18 mouse cellular contexts compared by ENCODE assay signal in the genomic region with DNA sequence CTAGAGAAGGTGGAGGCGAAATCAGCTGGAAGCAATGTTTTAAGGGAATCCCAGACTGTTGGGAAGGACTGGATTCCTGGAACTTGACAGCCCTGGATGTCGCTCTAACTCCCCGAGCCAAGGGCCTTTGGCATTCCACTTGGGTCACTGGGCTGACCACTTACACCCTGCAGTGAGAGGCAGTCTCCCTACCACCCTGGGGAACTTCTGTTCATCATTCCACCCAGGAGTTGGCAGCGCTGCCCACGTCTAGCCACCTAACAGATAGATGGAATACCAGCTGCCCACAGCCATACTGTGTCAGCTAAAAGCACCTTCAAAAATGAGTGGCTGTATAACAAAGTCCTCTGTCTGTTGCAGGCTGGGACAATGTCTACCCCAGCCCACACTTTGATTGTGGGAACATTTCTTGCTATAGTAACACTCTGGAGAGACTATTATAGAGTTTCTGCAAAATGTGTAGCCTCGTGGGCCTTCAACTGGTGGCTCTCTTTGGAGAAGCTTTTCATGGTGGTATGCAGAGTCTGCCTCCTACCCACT. TPM values are rescaled to one million over a fixed set of nuclear protein-coding genes. Genes with fewer than 3 reads are reported as not detected.
DNase-seq lines count a peak whose midpoint lies in the region; ATAC-seq and TF ChIP-seq lines count a peak whose summit lies in the region.
"Had no signal": no experiment of that assay in that cellular context is flagged by ENCODE, and none has a peak within 500 bp of the region (broad histone marks: within the 10 kb centered on the region; RNA-seq: fewer than 3 reads in every experiment).

No protein-coding gene starts in this region.

- no peaks in the 10 kb centered on the region for H3K27me3 ChIP-seq in lung, postnatal 0 days (replicated peaks; ENCODE audit: insufficient read depth, low read length)
- H3K27me3 ChIP-seq: CH12.LX; heart, embryonic 13.5 days; Patski; stomach, embryonic 15.5 days had no signal

- WGBS in lung, postnatal 0 days = 56% methylated on average over 6 of the region's 6 CpGs
- 61% methylated on average over 6 of the region's 6 CpGs for WGBS in lung, adult 2 months

- H3K9me3 ChIP-seq in lung, postnatal 0 days (ENCODE audit: low read length) = no peaks in the 10 kb centered on the region
- H3K9me3 ChIP-seq: heart, embryonic 13.5 days; stomach, embryonic 15.5 days had no signal

- no peak overlapping the region for H3K27ac ChIP-seq in gastrocnemius, adult 2 months
- no peak overlapping the region for H3K27ac ChIP-seq in lung, postnatal 0 days (ENCODE audit: low read length)
- H3K27ac ChIP-seq: heart, embryonic 13.5 days; macrophage; stomach, embryonic 15.5 days had no signal

- no peak for TF ChIP-seq POLR2A in lung, adult 2 months (IDR thresholded peaks at IDR 0.05; ENCODE audit: borderline replicate concordance, extremely low read depth, low read depth, low read length)

- 0 out of 2 replicates have a peak, but pooled peaks have one; percentile 31 for TF ChIP-seq EP300 in lung, postnatal 0 days (IDR thresholded peaks at IDR 0.05)

- no peak for TF ChIP-seq CTCF in gastrocnemius, adult 2 months (IDR thresholded peaks at IDR 0.05)
- TF ChIP-seq CTCF in lung, postnatal 0 days (IDR thresholded peaks at IDR 0.05) = peak; percentile 39
- TF ChIP-seq CTCF in lung, adult 2 months (IDR thresholded peaks at IDR 0.05; ENCODE audit: insufficient read depth, low read length) = no peak

- no peaks in the 10 kb centered on the region for H3K36me3 ChIP-seq in lung, postnatal 0 days (ENCODE audit: insufficient read depth, low read length)
- H3K36me3 ChIP-seq: heart, embryonic 13.5 days; stomach, embryonic 15.5 days had no signal

- H3K4me3 ChIP-seq in gastrocnemius, adult 2 months = no peak overlapping the region
- H3K4me3 ChIP-seq in lung, postnatal 0 days (ENCODE audit: low read depth, low read length) = no peak overlapping the region
- no peak overlapping the region for H3K4me3 ChIP-seq in lung, adult 2 months (replicated peaks; ENCODE audit: extremely low read depth, low read depth, low read length)
- H3K4me3 ChIP-seq: heart, embryonic 13.5 days; myocyte; stomach, embryonic 15.5 days had no signal

- DNase-seq in gastrocnemius, adult 2 months = peak; percentile 44
- DNase-seq in gastrocnemius, postnatal 36 days = no peak
- peak; percentile 48 for DNase-seq in lung, postnatal 0 days (ENCODE audit: low spot score)
- DNase-seq in lung, adult 2 months = no peak
- DNase-seq in 3T3-L1 (ENCODE audit: low read depth, low spot score) = peak; percentile 23
- peak; percentile 31 for DNase-seq in brain, adult 2 months (ENCODE audit: low read depth, low spot score)
- no peak for DNase-seq in thymus, adult 18-20 months
- DNase-seq: kidney, postnatal 4 days had no signal

- intact Hi-C loops in gastrocnemius, adult 2 months (cut with DNase I) = no loop called here
- intact Hi-C loops in gastrocnemius, postnatal 36 days (cut with DNase I) = no loop called here

- H3K4me2 ChIP-seq in lung, postnatal 0 days (replicated peaks; ENCODE audit: low read depth, low read length) = no peak overlapping the region
- H3K4me2 ChIP-seq: heart, embryonic 13.5 days; stomach, embryonic 15.5 days had no signal

- ATAC-seq in lung, postnatal 0 days = peak; percentile 40
- ATAC-seq: intestine, embryonic 16.5 days; Patski had no signal

- no peak overlapping the region for H3K9ac ChIP-seq in lung, postnatal 0 days (replicated peaks; ENCODE audit: low read depth)
- H3K9ac ChIP-seq: heart, embryonic 13.5 days; stomach, embryonic 15.5 days had no signal

- peaks cover 5% of the 10 kb centered on the region; the same call in 1 of the 2 replicates for H3K4me1 ChIP-seq in lung, postnatal 0 days (ENCODE audit: insufficient read depth, low read depth, low read length)
- no peaks in the 10 kb centered on the region; the same call in 1 of the 2 replicates for H3K4me1 ChIP-seq in lung, adult 2 months (ENCODE audit: control insufficient read depth, insufficient read depth, low read length)

RNA-seq across cellular contexts. Expression of gene Tekt3, which starts 43.3 kb away (rescaled TPM):
- total RNA-seq in gastrocnemius, adult 2 months (2021) = not detected
- total RNA-seq in gastrocnemius, postnatal 36 days (2021) = not detected
- polyA plus RNA-seq in lung, postnatal 0 days (2015; fragmentation: Nextera tagmentation; extraction: Ambion mirVana) = 0.55 and 0.79 TPM in 2 replicates
- polyA plus RNA-seq in lung, adult 2 months (2012; rRNA removed) = 0.40 and 0.43 TPM in 2 replicates
- total RNA-seq: adrenal gland, adult 18-20 months; CH12.LX; left cerebral cortex, adult 18-20 months; liver, adult 2 months had no signal
- polyA plus RNA-seq: heart, embryonic 13.5 days; intestine, embryonic 16.5 days; liver, adult 2 months; macrophage; myocyte; Patski; stomach, embryonic 15.5 days had no signal

Comparison
In these comparisons a context has a peak if more than half of its experiments do, and no peak if none do; other contexts are left out.
1. DNase-seq: peak in gastrocnemius, adult 2 months (single experiment), lung, postnatal 0 days (single experiment), 3T3-L1 (single experiment) and brain, adult 2 months (single experiment); none in gastrocnemius, postnatal 36 days (0 of 2), lung, adult 2 months (single experiment) and thymus, adult 18-20 months (0 of 2).